Mouse (Mus musculus) urinary bladder, postnatal 14 days (tissue): Measurements from ENCODE around the gene Gabra3.

Source experiments
- DNase-seq: peaks from one replicate; pipeline ENCODE4 v3.0.0; 2021; ENCODE audit warnings: low spot score

The Gabra3 gene

GRCm38 (mm10) chrX:72656230-72656898 lies at the start of gene Gabra3:
Gabra3 (minus strand) TSS chrX:72656848.
- DNase-seq: no peak

GRCm38 (mm10) chrX:72655789-72656188 lies 859 bp downstream of the Gabra3 start:
- DNase-seq: no peak

GRCm38 (mm10) chrX:72655381-72655780 lies 1.3 kb downstream of the Gabra3 start:
- DNase-seq: no peak

- no peak for DNase-seq
Observed at GRCm38 (mm10) chrX:72650688-72651087, 6.0 kb downstream of the Gabra3 start.

GRCm38 (mm10) chrX:72644691-72645090 lies 12.0 kb downstream of the Gabra3 start:
- no peak for DNase-seq

- no peak for DNase-seq
Observed at GRCm38 (mm10) chrX:72497284-72497683, 159.4 kb downstream of the Gabra3 start.

- DNase-seq: no peak
Observed at GRCm38 (mm10) chrX:72489806-72490205, 166.8 kb downstream of the Gabra3 start.

- no peak for DNase-seq
Observed at GRCm38 (mm10) chrX:72386758-72387157, 269.9 kb downstream of the Gabra3 start, which contains the start of gene Magea10. Magea10 (minus strand) TSS chrX:72386858.
